Mouse (Mus musculus) kidney, embryonic 15.5 days (tissue): ENCODE results near the gene Slc35c2. TPM values are rescaled to one million over a fixed set of nuclear protein-coding genes. Genes with fewer than 3 reads are reported as not detected.

Source experiments
- ATAC-seq: fragments of 200-750 bp; cut with Nextera tagmentation; replicated peaks from 2 replicates; pipeline ENCODE4 v1.8.0; 2017; ENCODE audit warnings: moderate TSS enrichment; ENCODE audit not compliant: low FRiP score
- H3K27ac ChIP-seq: fragments of 300-500 bp; sonication (generic); 2 replicates; pipeline ENCODE4 v1.5.1; 2015; ENCODE audit warnings: mild to moderate bottlenecking, inconsistent platforms
- H3K27me3 ChIP-seq: fragments of 300-500 bp; sonication (generic); 2 replicates; pipeline ENCODE4 v1.6.1; 2015; ENCODE audit warnings: inconsistent platforms
- H3K36me3 ChIP-seq: fragments of 300-500 bp; sonication (generic); 2 replicates; pipeline ENCODE4 v1.6.1; 2015; ENCODE audit warnings: inconsistent platforms
- H3K4me1 ChIP-seq: fragments of 300-500 bp; sonication (generic); 2 replicates; pipeline ENCODE4 v1.6.1; 2015; ENCODE audit warnings: inconsistent platforms
- H3K4me2 ChIP-seq: fragments of 300-500 bp; sonication (generic); 2 replicates; pipeline ENCODE4 v1.6.1; 2015; ENCODE audit warnings: moderate library complexity, mild to moderate bottlenecking, inconsistent platforms
- H3K4me3 ChIP-seq: fragments of 300-500 bp; sonication (generic); replicated peaks from 2 replicates; pipeline ENCODE4 v1.5.1; 2015; ENCODE audit warnings: mild to moderate bottlenecking, inconsistent platforms
- H3K9ac ChIP-seq: fragments of 300-500 bp; sonication (generic); 2 replicates; pipeline ENCODE4 v1.6.1; 2015; ENCODE audit warnings: mild to moderate bottlenecking, inconsistent platforms
- H3K9me3 ChIP-seq: fragments of 300-500 bp; sonication (generic); replicated peaks from 2 replicates; pipeline ENCODE4 v1.6.1; 2016; ENCODE audit warnings: inconsistent platforms
- WGBS: fragments of 180-500 bp; shearing (Covaris S2); methylation state at CpG from one replicate; pipeline ENCODE4 v1.1.7; 2015; ENCODE audit warnings: mixed read lengths; 5-methylcytosine and 5-hydroxymethylcytosine counted together
- polyA plus RNA-seq: library from polyadenylated mRNA; unstranded; fragments of >200 nt; fragmentation: Nextera tagmentation; extraction: Ambion mirVana; gene quantifications from 2 replicates; pipeline ENCODE4 v1.2.1, GENCODE M21; 2015

Gene Slc35c2
- polyA plus RNA-seq, 1 experiment from 2014 or later: 53.7 TPM

DNA sequence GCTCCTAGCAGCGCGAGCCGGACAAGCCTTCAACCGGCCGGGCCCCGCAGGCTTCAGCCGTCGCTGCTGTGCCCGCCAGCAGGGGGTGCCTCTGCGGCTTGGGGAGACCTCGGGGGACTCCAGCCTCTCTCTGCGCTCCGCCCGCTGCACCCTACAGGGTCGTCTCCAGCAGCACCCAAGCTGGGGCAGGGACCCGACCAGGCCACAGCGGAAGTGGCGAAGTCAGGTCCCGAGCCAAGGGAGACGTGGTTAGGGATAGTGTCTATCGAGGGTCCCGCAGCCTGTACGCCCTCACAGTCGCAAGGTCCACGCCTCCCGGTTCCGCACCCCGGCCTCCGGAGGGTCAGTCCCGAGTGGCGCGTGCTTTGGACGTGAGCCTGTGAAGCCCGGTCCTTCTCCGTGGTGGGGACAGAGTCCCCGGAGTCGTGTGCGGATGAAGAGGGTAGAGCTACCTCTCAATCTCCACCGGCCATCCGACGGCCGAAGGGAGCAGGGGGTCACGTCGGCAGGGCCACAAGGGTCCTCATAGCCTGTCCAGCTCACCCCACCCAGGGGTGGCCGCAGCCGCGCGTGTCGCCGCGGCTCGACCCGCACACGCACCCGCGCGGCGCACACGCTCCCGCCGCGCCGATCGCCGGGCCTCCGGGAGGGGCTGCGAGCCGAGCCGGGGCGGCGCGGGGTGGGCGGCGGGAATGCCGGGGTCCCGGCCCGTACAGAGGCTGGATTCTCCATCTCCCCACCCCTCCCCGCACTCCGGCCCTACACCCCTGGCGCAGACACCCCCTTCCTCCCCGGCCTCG lies 54.0 kb downstream of the Slc35c2 start:
- no peak for ATAC-seq

DNA sequence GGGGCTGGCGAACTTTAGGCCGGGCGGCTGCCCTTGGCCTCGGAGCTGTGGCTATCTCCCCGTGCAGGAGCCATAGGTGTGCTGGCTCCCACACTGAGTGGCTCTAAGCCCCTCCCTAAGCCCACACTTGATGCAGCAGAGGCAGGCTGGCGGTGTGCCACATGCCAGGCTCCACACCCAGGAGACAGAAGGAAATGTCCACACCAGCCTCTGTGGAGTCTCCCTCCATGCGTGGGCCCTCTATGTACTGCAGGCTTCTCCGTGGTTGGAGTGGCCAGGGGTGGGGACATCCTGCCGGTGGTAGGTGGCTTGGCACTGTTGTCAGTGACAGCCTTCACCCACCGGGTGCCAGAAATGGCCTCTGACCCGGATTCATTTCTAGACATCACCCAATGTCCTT lies 58.6 kb downstream of the Slc35c2 start:
- no peaks in the 10 kb centered on the region for H3K36me3 ChIP-seq
- H3K4me3 ChIP-seq: no peak overlapping the region
- H3K4me2 ChIP-seq: no peak overlapping the region
- peaks cover 12% of the 10 kb centered on the region for H3K4me1 ChIP-seq
- H3K9ac ChIP-seq: no peak overlapping the region
- WGBS: 83% methylated on average over 11 of the region's 11 CpGs
- H3K27me3 ChIP-seq: peaks cover 97% of the 10 kb centered on the region
- ATAC-seq: no peak
- H3K9me3 ChIP-seq: no peaks in the 10 kb centered on the region
- no peak overlapping the region for H3K27ac ChIP-seq

More for the DNA sequence above, 54.0 kb downstream of the Slc35c2 start:
- Histone ChIP-seq H3K36me3 (no peaks in the 10 kb centered on the region), H3K4me1 (peaks cover 46% of the 10 kb centered on the region), H3K4me3 (peak overlapping the region; percentile 63), H3K27ac (no peak overlapping the region), H3K9ac (peak overlapping the region; percentile 50), H3K27me3 (peaks cover 98% of the 10 kb centered on the region), H3K9me3 (no peaks in the 10 kb centered on the region), H3K4me2 (peak overlapping the region; percentile 98)
- WGBS: 1% methylated on average over 77 of the region's 82 CpGs

Other genes with a start within 250 kb of the Slc35c2 start
- 7.4 and 8.4 TPM in 2 replicates for gene Cd40, start 232.2 kb downstream of the Slc35c2 start, polyA plus RNA-seq
- not detected in 2 replicates for gene 1700025C18Rik, start 197.1 kb downstream of the Slc35c2 start, polyA plus RNA-seq
- 0.78 and 1.1 TPM in 2 replicates for gene Cdh22, start 53.0 kb downstream of the Slc35c2 start, polyA plus RNA-seq
- gene Elmo2, start 38.6 kb upstream of the Slc35c2 start, polyA plus RNA-seq: 71.3 and 82.3 TPM in 2 replicates
- 1.1 TPM in 2 replicates for gene Zfp663, start 80.9 kb upstream of the Slc35c2 start, polyA plus RNA-seq
- 7.7 and 9.1 TPM in 2 replicates for gene Zfp334, start 100.4 kb upstream of the Slc35c2 start, polyA plus RNA-seq
- 0.16 and 0.69 TPM in 2 replicates for gene Ocstamp, start 112.5 kb upstream of the Slc35c2 start, polyA plus RNA-seq
- gene Slc13a3, start 185.4 kb upstream of the Slc35c2 start, polyA plus RNA-seq: 2.6 and 3.4 TPM in 2 replicates
- gene Trp53rka, start 205.5 kb upstream of the Slc35c2 start, polyA plus RNA-seq: 36.3 and 37.2 TPM in 2 replicates
- gene Slc2a10, start 215.9 kb upstream of the Slc35c2 start, polyA plus RNA-seq: 6.9 and 7.2 TPM in 2 replicates